Mouse (Mus musculus): Measurements from ENCODE around the gene Ift57. TPM values are rescaled to one million over a fixed set of nuclear protein-coding genes. Genes with fewer than 3 reads are reported as not detected.

The Ift57 gene
- polyA plus RNA-seq (2012), result 19.5 and 26.5 TPM in 2 replicates

GRCm38 (mm10) chr16:49698620-49699525 lies at the start of gene Ift57:
Gene Ift57, plus strand, starts transcription at chr16:49699233.

GRCm38 (mm10) chr16:49799597-49800561 lies 100.8 kb downstream of the Ift57 start, which contains the start of gene Cd47:
Gene Cd47, plus strand, starts transcription at chr16:49800533.

Other genes starting within 250 kb of the Ift57 start
- gene Cd47, start 101.3 kb downstream of the Ift57 start, polyA plus RNA-seq (2012), result 81.6 and 83.2 TPM in 2 replicates

Data from megakaryocyte-erythroid progenitor cell, adult 5 weeks (primary cell).